Mouse (Mus musculus): ENCODE measurements around the gene 1190005I06Rik. TPM values are rescaled to one million over a fixed set of nuclear protein-coding genes. Genes with fewer than 3 reads are reported as not detected.
A peak's percentile ranks its signal among the peaks of the same experiment; 100 is the strongest.

1190005I06Rik gene
- polyA plus RNA-seq, 3 experiments from 2014 or later, result 1.6 TPM; not detected in 2

DNA sequence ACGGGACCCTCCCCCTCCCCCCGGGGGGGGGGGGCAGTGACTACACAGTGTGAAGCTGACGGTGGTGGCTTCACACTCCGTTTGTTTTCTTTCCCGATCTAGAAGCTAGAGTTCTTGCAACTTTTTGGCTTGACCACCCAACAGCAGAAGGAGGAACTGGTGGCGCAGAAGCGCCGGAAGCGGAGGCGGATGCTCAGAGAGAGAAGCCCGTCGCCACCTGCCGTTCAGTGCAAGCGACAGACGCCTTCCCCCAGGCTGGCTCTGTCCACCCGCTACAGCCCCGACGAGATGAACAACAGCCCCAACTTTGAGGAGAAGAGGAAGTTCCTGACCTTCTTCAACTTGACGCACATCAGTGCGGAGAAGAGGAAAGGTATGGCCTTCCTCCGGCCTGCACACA is 74.9 kb downstream of the 1190005I06Rik start:
- ATAC-seq, result no peak

DNA sequence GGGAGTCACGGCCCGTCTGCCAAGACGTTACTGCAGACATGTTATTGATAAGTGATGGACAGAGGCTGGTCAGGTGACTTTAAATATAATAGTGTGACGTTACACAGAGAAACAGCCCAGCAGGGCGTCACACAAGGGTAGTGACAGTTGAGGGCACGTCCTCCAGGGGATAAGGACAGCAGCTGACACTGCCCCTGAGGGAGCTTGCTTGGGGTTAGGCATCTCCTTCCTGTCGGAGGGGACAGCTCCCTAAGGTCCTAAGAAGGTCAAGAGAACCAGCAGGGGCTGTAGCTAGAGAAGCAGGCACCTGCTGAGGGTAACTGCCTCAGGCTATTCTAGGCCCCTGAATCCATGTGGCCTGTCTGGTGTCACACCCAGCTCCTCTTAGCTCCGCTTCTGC is 75.9 kb downstream of the 1190005I06Rik start:
- no peak for ATAC-seq

DNA sequence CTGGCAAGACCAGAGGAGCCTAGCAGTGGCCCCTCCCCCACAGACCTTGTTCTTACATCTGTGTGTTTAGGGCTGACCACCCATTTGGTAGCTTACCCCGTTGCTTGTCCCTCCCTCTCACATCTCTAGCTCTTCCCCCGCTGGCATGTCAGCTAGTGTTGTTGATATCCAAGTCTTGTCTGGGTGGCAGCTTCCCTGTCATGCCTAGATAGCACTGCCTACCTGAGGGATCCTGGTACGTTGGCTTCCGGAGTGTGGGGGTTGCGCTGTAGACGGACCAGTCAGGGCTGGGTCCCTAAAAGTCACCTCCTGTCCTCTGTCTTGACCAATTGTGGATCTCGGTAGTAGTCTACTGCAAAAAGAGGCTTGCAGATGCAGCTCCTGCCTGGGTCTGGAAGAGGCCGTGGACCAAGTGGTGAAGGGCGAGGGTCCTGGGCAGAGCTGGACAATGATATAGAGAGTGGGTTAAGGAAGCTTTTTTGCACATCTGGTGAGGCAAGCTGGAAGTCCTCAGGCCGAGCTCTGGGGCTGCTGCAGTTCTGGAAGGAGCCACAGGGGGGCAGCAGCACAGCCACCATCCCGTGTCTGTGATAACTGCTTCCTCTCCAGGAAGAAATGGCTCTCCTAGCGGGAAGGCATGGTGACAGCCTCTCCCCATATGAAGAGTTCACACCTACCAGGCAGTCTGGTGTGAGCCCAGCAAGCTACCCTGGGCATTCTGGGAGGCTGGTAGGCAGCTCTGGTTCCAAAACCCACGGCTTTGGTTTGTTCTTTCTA is 77.3 kb downstream of the 1190005I06Rik start:
- peak; percentile 73 for ATAC-seq

DNA sequence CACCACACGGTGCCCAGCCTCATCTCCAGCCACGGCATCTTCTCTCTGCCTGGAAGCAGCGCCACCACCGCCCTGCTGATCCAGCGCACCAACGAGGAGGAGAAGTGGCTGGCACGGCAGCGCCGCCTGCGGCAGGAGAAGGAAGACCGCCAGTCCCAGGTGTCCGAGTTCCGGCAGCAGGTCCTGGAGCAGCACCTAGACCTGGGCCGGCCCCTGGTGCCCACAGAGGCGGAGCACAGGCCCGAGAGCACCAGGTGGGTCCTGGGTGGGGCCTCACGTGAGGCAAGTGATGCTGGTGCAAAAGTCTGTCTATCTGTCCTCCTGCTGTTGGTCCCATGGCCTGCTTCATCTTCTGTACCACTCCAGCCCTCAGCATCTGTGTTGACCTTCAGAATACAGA is 78.3 kb downstream of the 1190005I06Rik start:
- ATAC-seq, result no peak

DNA sequence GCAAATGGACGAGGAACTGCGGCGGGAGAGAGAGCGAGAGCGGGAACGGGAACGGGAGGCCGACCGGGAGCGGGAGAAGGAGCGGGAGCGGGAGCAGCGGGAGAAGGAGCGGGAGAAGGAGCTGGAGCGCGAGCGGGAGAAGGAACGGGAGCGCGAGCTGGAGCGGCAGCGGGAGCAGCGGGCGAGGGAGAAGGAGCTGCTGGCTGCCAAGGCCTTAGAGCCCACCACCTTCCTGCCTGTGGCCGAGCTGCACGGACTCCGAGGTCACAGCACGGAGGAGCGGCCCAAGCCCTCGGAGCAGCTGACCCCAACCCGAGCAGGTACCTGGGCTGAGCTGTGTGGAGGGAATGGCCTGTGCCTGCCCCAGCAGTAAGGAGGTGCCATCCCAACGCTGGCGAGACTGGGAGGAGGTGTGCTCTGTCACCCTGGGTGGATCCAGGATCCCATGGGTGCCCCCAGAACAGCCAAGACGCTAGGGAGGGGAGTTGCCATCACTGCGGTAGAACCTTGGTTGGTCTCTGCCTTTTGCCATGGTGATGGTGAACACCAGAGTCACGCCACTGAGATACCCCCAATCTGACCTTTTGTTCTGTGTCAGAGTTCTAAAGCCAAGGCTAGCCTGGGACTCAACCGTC is 79.2 kb downstream of the 1190005I06Rik start:
- ATAC-seq, result no peak

DNA sequence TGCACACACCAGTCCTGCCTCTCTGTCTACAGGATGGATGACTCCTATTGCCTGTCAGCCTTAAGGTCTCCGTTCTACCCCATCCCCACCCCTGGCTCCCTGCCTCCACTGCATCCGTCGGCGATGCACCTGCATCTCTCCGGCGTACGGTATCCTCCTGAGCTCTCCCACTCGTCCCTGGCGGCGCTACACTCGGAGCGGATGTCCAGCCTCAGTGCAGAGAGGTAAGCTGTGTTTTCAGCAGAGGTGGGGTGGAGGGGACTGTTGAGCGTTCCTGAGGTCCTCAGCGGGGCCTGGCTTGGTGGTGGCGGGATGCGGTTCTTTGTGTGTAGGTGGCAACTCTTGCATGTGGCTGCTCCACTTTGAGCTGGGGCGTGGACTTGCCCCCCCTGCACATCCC is 79.7 kb downstream of the 1190005I06Rik start:
- no peak for ATAC-seq

DNA sequence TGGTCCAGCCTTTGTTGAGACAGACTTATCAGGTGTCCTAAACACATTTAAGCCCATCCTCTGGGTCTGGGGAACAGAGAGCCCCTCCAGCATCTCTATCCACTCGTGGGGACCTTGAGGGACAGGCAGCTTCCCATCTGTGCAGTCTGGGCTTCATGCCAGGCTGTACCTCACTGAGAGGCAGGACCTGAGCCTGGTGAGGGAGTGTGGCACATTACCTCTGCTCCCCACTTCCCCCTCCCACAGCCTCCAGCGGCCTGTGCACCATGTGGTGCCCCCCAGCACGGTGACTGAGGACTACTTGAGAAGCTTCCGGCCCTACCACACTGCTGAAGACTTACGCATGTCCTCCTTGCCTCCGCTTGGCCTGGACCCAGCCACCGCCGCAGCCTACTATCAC is 80.8 kb downstream of the 1190005I06Rik start:
- ATAC-seq, result no peak

DNA sequence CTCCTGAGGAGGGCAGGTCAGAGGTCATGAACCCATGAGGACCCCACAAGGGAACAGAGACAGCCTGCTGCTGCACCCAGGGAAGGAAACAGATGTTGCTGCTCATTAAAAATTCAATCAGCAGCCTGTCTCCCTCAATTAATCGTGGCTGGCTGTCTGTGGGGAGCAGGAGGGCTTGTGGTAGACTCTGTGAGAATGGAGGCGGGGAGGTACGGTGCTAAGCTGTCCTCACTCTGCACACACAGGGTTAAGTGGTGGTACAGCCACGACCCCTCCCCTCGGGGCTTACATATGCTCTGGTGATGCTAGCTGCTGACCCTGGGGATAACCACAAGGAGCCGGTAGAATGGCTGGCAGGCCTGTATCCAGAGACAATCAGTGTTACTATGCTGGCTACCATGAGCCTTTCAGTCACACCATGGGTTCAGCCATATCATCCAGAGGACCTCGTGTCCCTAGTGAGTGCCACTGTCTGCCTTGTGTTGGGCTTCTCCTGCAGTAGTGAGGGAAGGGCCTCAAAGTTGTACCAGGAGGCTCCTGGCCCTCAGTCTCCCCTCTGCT is 82.2 kb downstream of the 1190005I06Rik start:
- no peak for ATAC-seq

DNA sequence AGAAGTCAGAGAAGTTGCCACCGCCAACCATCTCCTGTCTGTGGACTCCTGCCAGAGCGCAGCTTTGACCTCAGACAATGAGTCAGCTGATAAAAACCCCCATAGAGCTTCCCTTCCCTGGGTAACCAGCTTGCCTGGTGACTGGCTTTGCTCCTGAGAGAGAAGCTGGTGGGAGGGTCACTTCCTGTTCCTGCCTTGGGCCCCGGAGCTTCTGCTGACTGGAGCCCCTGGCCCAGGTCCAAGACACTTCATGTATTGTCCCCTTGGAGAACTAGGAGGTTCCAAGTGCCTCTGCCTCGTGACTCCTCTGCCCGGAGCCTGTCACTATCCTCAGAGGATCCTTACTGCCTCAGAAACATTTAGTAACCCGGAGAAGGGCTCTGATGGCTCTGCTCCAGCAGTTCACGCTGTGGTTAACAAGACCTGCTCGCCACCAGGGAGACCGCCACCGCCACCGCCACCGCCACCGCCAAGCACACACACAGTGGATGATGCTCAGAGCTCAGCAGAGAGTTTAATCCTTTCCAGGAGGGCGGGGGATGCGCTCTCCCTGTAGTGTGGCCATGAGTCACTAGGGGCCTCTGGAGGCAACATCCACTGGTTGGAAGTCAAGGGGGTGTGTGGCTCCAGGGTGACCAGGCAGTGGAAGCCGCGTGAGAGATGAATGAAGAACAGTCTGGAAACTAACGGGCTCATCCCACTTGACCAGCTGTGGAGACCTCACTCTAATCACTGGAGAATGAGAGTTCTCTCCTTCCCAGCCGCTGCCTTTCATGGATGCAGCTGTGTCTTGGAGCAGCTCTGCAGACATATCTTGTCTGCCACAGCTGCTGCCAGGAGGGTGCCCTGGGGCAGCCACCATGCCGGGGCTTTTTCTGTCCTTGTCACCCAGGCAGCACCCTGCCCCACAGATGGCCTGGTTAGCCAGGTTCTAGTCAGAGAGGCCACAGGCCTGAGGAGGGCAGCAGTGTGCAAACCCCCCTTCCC is 83.3 kb downstream of the 1190005I06Rik start:
- ATAC-seq, result peak; percentile 52

DNA sequence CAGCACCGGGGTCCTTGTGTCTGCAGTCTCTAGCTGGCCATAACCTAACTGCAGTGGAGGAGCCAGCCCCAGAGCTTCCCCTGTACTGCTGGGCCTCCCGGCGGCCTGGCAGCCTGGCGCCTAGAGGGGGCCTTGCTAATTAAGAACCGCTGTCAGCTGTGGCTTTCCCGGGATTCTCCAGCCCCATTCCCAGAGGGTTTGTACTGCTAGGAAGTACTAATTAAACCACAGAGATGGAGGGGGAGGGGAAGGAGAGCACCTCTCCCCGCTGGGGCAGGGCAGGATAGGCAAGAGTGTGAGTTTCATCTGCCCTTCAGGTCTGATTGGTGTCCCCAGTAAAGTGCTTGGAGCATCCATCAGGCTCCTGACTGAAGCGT is 84.1 kb downstream of the 1190005I06Rik start:
- no peak for ATAC-seq

DNA sequence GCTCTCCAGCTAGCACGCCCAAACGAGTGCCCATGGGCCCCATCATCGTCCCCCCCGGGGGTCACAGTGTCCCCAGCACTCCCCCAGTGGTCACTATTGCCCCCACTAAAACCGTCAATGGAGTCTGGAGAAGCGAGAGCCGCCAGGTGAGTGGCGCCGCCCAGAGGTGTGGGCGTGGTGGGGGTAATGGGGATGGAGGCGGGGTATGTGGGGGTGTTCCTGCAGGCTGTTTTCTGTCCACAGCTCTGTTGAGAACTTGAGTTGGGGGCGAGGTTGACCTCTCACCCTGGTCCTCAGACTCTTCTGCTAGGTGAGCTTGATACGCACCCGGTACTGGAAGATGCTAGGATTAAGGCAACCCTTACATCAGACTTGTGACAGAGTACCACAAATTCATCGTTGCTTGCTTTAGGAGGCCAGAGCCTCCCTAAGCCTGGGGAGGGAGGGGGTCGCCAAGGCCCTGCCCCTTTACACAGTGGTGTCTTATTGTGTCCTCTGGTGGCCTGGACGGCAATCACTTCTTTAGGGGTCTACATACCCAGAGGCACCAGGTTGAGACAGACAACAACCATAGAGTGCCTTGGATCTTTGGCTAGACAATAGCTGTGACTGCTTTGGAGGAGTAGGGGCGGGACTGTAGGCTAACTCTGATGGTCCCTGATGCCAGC is 84.6 kb downstream of the 1190005I06Rik start:
- ATAC-seq, result no peak

DNA sequence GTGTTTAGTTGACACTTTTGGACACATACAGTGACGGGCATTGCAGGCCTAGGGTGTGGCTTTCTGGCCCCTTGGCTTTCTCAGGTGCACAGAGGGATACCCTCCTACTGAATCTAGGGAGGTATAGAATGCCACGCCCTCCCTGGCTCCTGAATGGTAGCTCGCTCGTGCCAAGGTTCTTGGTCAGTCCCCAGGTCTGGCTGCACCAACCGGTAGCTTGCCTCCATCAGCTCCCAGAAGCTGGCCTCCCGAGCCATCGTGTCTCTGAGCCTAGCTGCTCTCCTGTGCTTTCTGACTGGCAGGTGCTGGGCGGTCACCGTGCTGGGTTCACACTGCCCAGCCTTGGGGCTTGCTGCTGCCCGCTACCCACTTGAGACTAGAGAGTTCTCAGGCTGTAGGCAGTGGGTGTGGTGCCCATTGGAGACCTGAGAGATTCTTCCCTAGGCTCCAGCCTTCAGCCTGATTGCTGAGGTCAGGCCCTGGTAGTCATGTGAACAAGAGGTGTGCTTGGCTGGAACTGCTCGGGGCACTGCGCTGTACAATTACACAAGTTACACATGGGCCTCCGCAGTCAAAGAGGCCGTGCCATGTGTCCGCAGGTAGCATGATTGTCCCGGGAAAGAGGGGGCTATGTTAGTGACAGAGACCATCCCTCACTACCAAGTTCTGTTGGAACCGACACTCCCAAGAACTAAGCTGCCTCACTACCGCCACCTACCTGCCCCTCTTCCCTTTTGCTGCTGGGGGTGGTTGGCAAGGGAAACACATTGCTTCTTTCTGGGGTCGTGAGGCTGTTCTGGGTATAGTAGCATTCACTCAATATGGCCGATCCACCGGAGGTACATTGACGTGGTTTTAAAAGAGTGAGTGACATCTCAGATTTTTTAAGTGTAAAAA is 85.6 kb downstream of the 1190005I06Rik start:
- ATAC-seq, result no peak

DNA sequence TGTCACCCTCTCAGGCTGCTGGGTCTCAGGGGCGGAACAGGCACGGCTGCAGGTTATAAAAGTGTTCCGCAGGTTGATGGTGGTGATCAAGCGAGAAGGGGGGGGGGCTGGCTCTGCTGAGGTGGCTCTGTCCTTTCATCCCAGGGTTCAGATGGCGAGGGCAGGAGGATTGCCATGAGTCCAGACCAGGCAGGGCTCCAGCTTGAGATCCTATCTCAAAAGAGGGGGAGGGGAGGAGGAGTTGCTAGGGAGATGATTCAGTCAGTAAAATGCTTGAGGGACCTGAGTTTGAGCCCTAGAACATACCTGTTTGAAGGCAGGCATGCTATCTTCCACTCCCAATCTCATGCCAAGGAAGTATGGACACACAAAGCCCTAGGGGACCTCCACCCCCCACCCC is 86.9 kb downstream of the 1190005I06Rik start:
- no peak for ATAC-seq

DNA sequence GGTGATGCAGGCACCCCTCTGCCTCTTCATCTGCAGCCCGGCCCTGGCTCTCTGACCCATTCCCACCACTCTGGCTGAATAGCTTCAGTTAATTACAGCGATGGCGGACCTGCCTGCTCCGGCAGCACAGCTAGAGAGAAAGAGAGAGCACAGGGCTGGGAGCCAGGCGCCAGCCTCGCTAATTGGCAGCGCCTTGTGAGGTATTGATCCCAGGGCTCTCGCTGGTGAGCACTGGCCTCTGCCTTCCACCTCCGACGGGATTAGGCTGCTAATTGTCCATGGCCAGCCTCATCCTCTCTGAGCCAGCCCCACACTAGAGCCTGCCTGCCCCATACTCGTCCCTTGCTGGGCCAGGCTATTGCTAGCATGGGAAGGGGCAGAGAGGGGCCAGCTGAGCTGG is 87.8 kb downstream of the 1190005I06Rik start:
- ATAC-seq, result no peak

Other genes with a start within 250 kb of the 1190005I06Rik start
- gene Gins2, start 58.3 kb downstream of the 1190005I06Rik start, polyA plus RNA-seq (2017; shearing (Covaris generic)), result 10 to 100 TPM in 2 of 3 experiments, 1 to 10 TPM in 1; 9.6 to 54.3 (median 13.6) TPM
- gene Gm27021, start 20.4 kb upstream of the 1190005I06Rik start, polyA plus RNA-seq (2017; shearing (Covaris generic)), result under 1 TPM in 1 of 3 experiments, not detected in 2; 0.98 TPM
- 1,000 to 10,000 TPM; 1,064 to 1,179 (median 1,122) TPM for gene Cox4i1, start 20.6 kb upstream of the 1190005I06Rik start, polyA plus RNA-seq (2017; shearing (Covaris generic))
- gene Emc8, start 20.9 kb upstream of the 1190005I06Rik start, polyA plus RNA-seq (2017; shearing (Covaris generic)), result 10 to 100 TPM; 41.3 to 90.8 (median 53.1) TPM
- 10 to 100 TPM; 14.7 to 24.6 (median 20.5) TPM for gene Irf8, start 88.7 kb upstream of the 1190005I06Rik start, polyA plus RNA-seq (2017; shearing (Covaris generic))